Mouse (Mus musculus): Measurements from ENCODE around the gene Snx14. TPM values are rescaled to one million over a fixed set of nuclear protein-coding genes. Genes with fewer than 3 reads are reported as not detected.

Gene Snx14
- polyA plus RNA-seq, 1 experiment from 2014 or later: 35.4 TPM

- H3K27ac ChIP-seq (ENCODE audit: low read length): no peak overlapping the region
- H3K27me3 ChIP-seq (replicated peaks; ENCODE audit: control insufficient read depth, insufficient read depth, low read length): no peaks in the 10 kb centered on the region
- H3K9me3 ChIP-seq (ENCODE audit: control insufficient read depth, low read length): no peaks in the 10 kb centered on the region
- H3K4me1 ChIP-seq (ENCODE audit: control insufficient read depth, insufficient read depth, low read length): no peaks in the 10 kb centered on the region
- H3K36me3 ChIP-seq (ENCODE audit: control insufficient read depth, insufficient read depth, low read length): peaks cover 2% of the 10 kb centered on the region; the same call in 1 of the 2 replicates
- 69% methylated on average over 10 of the region's 10 CpGs for WGBS
- no peak overlapping the region for H3K4me2 ChIP-seq (ENCODE audit: low read depth, low read length)
- H3K9ac ChIP-seq (ENCODE audit: low read depth, low read length): no peak overlapping the region
- no peak for ATAC-seq
- no peak overlapping the region for H3K4me3 ChIP-seq (ENCODE audit: low read length)
Observed at GRCm38 (mm10) chr9:88404088-88404487, 34.7 kb downstream of the Snx14 start.

- WGBS: 89% methylated on average over 1 of the region's 1 CpGs
- no peak for ATAC-seq
- Histone ChIP-seq H3K4me2 (ENCODE audit: low read depth, low read length) (no peak overlapping the region), H3K27me3 (replicated peaks; ENCODE audit: control insufficient read depth, insufficient read depth, low read length) (no peaks in the 10 kb centered on the region), H3K4me3 (ENCODE audit: low read length) (no peak overlapping the region), H3K9me3 (ENCODE audit: control insufficient read depth, low read length) (no peaks in the 10 kb centered on the region), H3K4me1 (ENCODE audit: control insufficient read depth, insufficient read depth, low read length) (no peaks in the 10 kb centered on the region), H3K36me3 (ENCODE audit: control insufficient read depth, insufficient read depth, low read length) (0 out of 2 replicates have a peak, but pooled peaks cover 4% of the 10 kb centered on the region), H3K27ac (ENCODE audit: low read length) (no peak overlapping the region), H3K9ac (ENCODE audit: low read depth, low read length) (no peak overlapping the region)
Observed at GRCm38 (mm10) chr9:88398461-88398860, 40.3 kb downstream of the Snx14 start.

DNA sequence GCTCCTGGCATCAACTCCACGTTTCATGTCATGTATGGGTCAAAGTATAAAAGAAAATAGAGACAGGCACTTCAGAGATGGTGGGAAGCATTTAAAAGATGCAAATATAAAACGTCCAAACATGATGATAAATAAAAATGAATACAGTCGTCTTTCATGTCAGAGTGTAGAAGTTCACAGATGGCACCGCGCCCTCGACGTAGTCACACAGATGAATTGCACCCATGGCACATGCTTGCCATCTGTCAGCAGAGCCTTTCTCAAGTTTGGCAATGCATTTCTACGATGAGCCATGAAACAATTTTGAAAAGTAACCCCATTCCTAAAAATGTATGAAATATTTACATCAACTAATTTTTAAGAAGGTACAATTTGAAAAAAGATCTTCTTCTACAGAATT is 43.9 kb downstream of the Snx14 start:
- H3K9me3 ChIP-seq (ENCODE audit: control insufficient read depth, low read length): no peaks in the 10 kb centered on the region
- H3K9ac ChIP-seq (ENCODE audit: low read depth, low read length): no peak overlapping the region
- 80% methylated on average over 8 of the region's 8 CpGs for WGBS
- no peak overlapping the region for H3K4me2 ChIP-seq (ENCODE audit: low read depth, low read length)
- no peak for ATAC-seq
- no peak overlapping the region for H3K4me3 ChIP-seq (ENCODE audit: low read length)
- H3K4me1 ChIP-seq (ENCODE audit: control insufficient read depth, insufficient read depth, low read length): no peaks in the 10 kb centered on the region
- H3K27ac ChIP-seq (ENCODE audit: low read length): no peak overlapping the region
- no peaks in the 10 kb centered on the region for H3K27me3 ChIP-seq (replicated peaks; ENCODE audit: control insufficient read depth, insufficient read depth, low read length)
- H3K36me3 ChIP-seq (ENCODE audit: control insufficient read depth, insufficient read depth, low read length): 0 out of 2 replicates have a peak, but pooled peaks cover 10% of the 10 kb centered on the region

- WGBS: 85% methylated on average over 5 of the region's 5 CpGs
- no peaks in the 10 kb centered on the region for H3K9me3 ChIP-seq (ENCODE audit: control insufficient read depth, low read length)
- H3K9ac ChIP-seq (ENCODE audit: low read depth, low read length): no peak overlapping the region
- H3K27me3 ChIP-seq (replicated peaks; ENCODE audit: control insufficient read depth, insufficient read depth, low read length): no peaks in the 10 kb centered on the region
- H3K36me3 ChIP-seq (ENCODE audit: control insufficient read depth, insufficient read depth, low read length): 0 out of 2 replicates have a peak, but pooled peaks cover 6% of the 10 kb centered on the region
- no peaks in the 10 kb centered on the region for H3K4me1 ChIP-seq (ENCODE audit: control insufficient read depth, insufficient read depth, low read length)
- H3K27ac ChIP-seq (ENCODE audit: low read length): no peak overlapping the region
- ATAC-seq: no peak
- H3K4me3 ChIP-seq (ENCODE audit: low read length): no peak overlapping the region
- no peak overlapping the region for H3K4me2 ChIP-seq (ENCODE audit: low read depth, low read length)
Observed at GRCm38 (mm10) chr9:88388826-88389225, 49.9 kb downstream of the Snx14 start.

GRCm38 (mm10) chr9:88380542-88380941 is 58.2 kb downstream of the Snx14 start:
- no peak overlapping the region for H3K9ac ChIP-seq (ENCODE audit: low read depth, low read length)

DNA sequence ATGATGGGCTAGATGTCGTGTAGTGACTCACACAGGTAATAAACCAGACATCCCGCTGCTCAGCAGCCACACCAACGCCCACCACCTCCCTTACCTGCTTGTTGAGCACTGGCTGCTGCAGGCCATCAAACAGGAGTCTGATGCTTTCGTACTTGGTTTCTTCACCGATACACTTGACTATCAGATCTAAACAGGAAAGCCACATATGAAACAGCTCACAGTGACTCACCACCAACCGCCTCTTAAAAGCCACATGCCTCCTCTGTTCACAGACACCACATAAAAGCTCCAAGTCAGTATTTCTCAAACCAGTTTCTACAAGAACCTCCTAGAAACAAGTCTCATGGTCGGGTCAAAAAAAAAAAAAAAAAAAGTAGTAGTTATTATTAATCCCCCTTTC is 58.7 kb downstream of the Snx14 start:
- no peaks in the 10 kb centered on the region for H3K27me3 ChIP-seq (replicated peaks; ENCODE audit: control insufficient read depth, insufficient read depth, low read length)
- no peak overlapping the region for H3K9ac ChIP-seq (ENCODE audit: low read depth, low read length)
- H3K36me3 ChIP-seq (ENCODE audit: control insufficient read depth, insufficient read depth, low read length): no peaks in the 10 kb centered on the region
- no peaks in the 10 kb centered on the region for H3K4me1 ChIP-seq (ENCODE audit: control insufficient read depth, insufficient read depth, low read length)
- H3K4me3 ChIP-seq (ENCODE audit: low read length): no peak overlapping the region
- no peaks in the 10 kb centered on the region for H3K9me3 ChIP-seq (ENCODE audit: control insufficient read depth, low read length)
- ATAC-seq: no peak
- no peak overlapping the region for H3K27ac ChIP-seq (ENCODE audit: low read length)
- 61% methylated on average over 7 of the region's 7 CpGs for WGBS
- H3K4me2 ChIP-seq (ENCODE audit: low read depth, low read length): no peak overlapping the region

More at GRCm38 (mm10) chr9:88380542-88380941, 58.2 kb downstream of the Snx14 start:
- no peaks in the 10 kb centered on the region for H3K4me1 ChIP-seq (ENCODE audit: control insufficient read depth, insufficient read depth, low read length)
- no peaks in the 10 kb centered on the region for H3K27me3 ChIP-seq (replicated peaks; ENCODE audit: control insufficient read depth, insufficient read depth, low read length)
- no peaks in the 10 kb centered on the region for H3K9me3 ChIP-seq (ENCODE audit: control insufficient read depth, low read length)
- 64% methylated on average over 1 of the region's 1 CpGs for WGBS
- no peaks in the 10 kb centered on the region for H3K36me3 ChIP-seq (ENCODE audit: control insufficient read depth, insufficient read depth, low read length)
- no peak overlapping the region for H3K4me3 ChIP-seq (ENCODE audit: low read length)
- ATAC-seq: no peak
- H3K27ac ChIP-seq (ENCODE audit: low read length): no peak overlapping the region
- no peak overlapping the region for H3K4me2 ChIP-seq (ENCODE audit: low read depth, low read length)

- no peak for ATAC-seq
- no peak overlapping the region for H3K27ac ChIP-seq (ENCODE audit: low read length)
- no peak overlapping the region for H3K4me3 ChIP-seq (ENCODE audit: low read length)
- no peaks in the 10 kb centered on the region for H3K27me3 ChIP-seq (replicated peaks; ENCODE audit: control insufficient read depth, insufficient read depth, low read length)
- H3K4me2 ChIP-seq (ENCODE audit: low read depth, low read length): no peak overlapping the region
- H3K9ac ChIP-seq (ENCODE audit: low read depth, low read length): no peak overlapping the region
- no peaks in the 10 kb centered on the region for H3K36me3 ChIP-seq (ENCODE audit: control insufficient read depth, insufficient read depth, low read length)
- H3K9me3 ChIP-seq (ENCODE audit: control insufficient read depth, low read length): no peaks in the 10 kb centered on the region
- 86% methylated on average over 3 of the region's 3 CpGs for WGBS
- H3K4me1 ChIP-seq (ENCODE audit: control insufficient read depth, insufficient read depth, low read length): no peaks in the 10 kb centered on the region
Observed at GRCm38 (mm10) chr9:88379057-88379456, 59.7 kb downstream of the Snx14 start.

- Histone ChIP-seq H3K4me3 (ENCODE audit: low read length) (no peak overlapping the region), H3K27ac (ENCODE audit: low read length) (no peak overlapping the region), H3K4me2 (ENCODE audit: low read depth, low read length) (no peak overlapping the region), H3K9ac (ENCODE audit: low read depth, low read length) (no peak overlapping the region), H3K4me1 (ENCODE audit: control insufficient read depth, insufficient read depth, low read length) (no peaks in the 10 kb centered on the region), H3K36me3 (ENCODE audit: control insufficient read depth, insufficient read depth, low read length) (no peaks in the 10 kb centered on the region), H3K9me3 (ENCODE audit: control insufficient read depth, low read length) (no peaks in the 10 kb centered on the region), H3K27me3 (replicated peaks; ENCODE audit: control insufficient read depth, insufficient read depth, low read length) (no peaks in the 10 kb centered on the region)
- no peak for ATAC-seq
- WGBS: 89% methylated on average over 5 of the region's 5 CpGs
Observed at GRCm38 (mm10) chr9:88377483-88377882, 61.3 kb downstream of the Snx14 start.

DNA sequence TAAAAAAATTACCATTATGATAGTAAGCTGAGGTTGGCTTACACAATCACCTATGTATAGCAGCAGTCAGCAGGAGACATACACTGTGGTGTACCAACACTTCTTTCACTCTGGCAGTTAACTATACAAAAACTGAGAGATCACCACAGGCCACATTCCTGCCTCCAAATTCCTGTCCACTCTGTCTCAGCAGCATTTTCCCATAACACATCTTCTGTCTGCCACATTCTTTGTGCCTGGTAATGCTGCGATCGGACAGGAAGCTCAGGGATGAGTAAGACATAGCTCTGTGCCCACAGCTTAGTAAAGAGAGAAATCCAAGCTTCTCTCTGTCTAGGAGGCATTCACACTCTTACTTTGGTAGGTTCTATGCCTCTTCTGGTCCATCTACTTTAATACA is 65.8 kb downstream of the Snx14 start:
- no peak overlapping the region for H3K9ac ChIP-seq (ENCODE audit: low read depth, low read length)

DNA sequence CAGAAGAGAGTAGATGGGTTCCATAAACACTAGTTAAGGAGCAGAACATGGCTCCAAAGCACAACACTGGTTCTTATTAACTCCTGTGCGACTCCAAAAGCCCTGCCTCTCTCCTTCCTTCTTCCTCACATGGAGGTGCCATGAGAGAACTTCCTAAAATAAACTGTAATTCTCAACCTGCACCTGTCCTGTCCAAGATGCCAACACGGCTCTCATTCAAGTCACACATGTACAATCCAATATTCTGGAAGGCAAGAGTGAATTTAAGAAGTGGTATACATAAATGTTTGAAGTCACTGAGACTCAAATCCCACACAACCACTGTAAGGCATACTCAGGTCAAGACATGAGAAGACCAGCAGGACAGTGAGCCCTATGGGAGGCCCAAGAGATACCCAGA is 67.6 kb downstream of the Snx14 start:
- H3K36me3 ChIP-seq (ENCODE audit: control insufficient read depth, insufficient read depth, low read length): no peaks in the 10 kb centered on the region
- no peak overlapping the region for H3K9ac ChIP-seq (ENCODE audit: low read depth, low read length)
- no peaks in the 10 kb centered on the region for H3K27me3 ChIP-seq (replicated peaks; ENCODE audit: control insufficient read depth, insufficient read depth, low read length)
- no peak overlapping the region for H3K4me3 ChIP-seq (ENCODE audit: low read length)
- no peak for ATAC-seq
- no peak overlapping the region for H3K4me2 ChIP-seq (ENCODE audit: low read depth, low read length)
- H3K9me3 ChIP-seq (ENCODE audit: control insufficient read depth, low read length): no peaks in the 10 kb centered on the region
- no peak overlapping the region for H3K27ac ChIP-seq (ENCODE audit: low read length)
- WGBS: 91% methylated on average over 2 of the region's 2 CpGs
- no peaks in the 10 kb centered on the region for H3K4me1 ChIP-seq (ENCODE audit: control insufficient read depth, insufficient read depth, low read length)

More for the DNA sequence above, 65.8 kb downstream of the Snx14 start:
- no peak for ATAC-seq
- Histone ChIP-seq H3K4me2 (ENCODE audit: low read depth, low read length) (no peak overlapping the region), H3K9me3 (ENCODE audit: control insufficient read depth, low read length) (no peaks in the 10 kb centered on the region), H3K36me3 (ENCODE audit: control insufficient read depth, insufficient read depth, low read length) (no peaks in the 10 kb centered on the region), H3K27me3 (replicated peaks; ENCODE audit: control insufficient read depth, insufficient read depth, low read length) (no peaks in the 10 kb centered on the region), H3K27ac (ENCODE audit: low read length) (no peak overlapping the region), H3K4me1 (ENCODE audit: control insufficient read depth, insufficient read depth, low read length) (no peaks in the 10 kb centered on the region), H3K4me3 (ENCODE audit: low read length) (no peak overlapping the region)
- WGBS: 75% methylated on average over 2 of the region's 2 CpGs

All from intestine, embryonic 16.5 days (tissue).